Mouse (Mus musculus) limb, embryonic 12.5 days (tissue): Measurements from ENCODE around the gene Tsc22d1. TPM values are rescaled to one million over a fixed set of nuclear protein-coding genes. Genes with fewer than 3 reads are reported as not detected.

Experiments
- ATAC-seq: fragments of 200-750 bp; cut with Nextera tagmentation; 2 replicates; pipeline ENCODE4 v1.8.0; 2017; ENCODE audit warnings: low read depth, moderate TSS enrichment; ENCODE audit not compliant: insufficient number of reproducible peaks, insufficient read depth, low FRiP score, low TSS enrichment
- H3K27ac ChIP-seq: fragments of 300-500 bp; sonication (generic); 2 replicates; pipeline ENCODE4 v1.5.1; 2016; ENCODE audit warnings: mild to moderate bottlenecking, moderate library complexity
- H3K27me3 ChIP-seq: fragments of 300-500 bp; sonication (generic); 2 replicates; pipeline ENCODE4 v1.6.1; 2016; ENCODE audit warnings: mild to moderate bottlenecking, moderate library complexity
- H3K36me3 ChIP-seq: fragments of 300-500 bp; sonication (generic); 2 replicates; pipeline ENCODE4 v1.6.1; 2016; ENCODE audit warnings: mild to moderate bottlenecking, moderate library complexity
- H3K4me1 ChIP-seq: fragments of 300-500 bp; sonication (generic); replicated peaks from 2 replicates; pipeline ENCODE4 v1.6.1; 2016
- H3K4me2 ChIP-seq: fragments of 300-500 bp; sonication (generic); 2 replicates; pipeline ENCODE4 v1.6.1; 2016; ENCODE audit warnings: mild to moderate bottlenecking, moderate library complexity
- H3K4me3 ChIP-seq: fragments of 300-500 bp; sonication (generic); replicated peaks from 2 replicates; pipeline ENCODE4 v1.5.1; 2016; ENCODE audit warnings: mild to moderate bottlenecking
- H3K9ac ChIP-seq: fragments of 300-500 bp; sonication (generic); replicated peaks from 2 replicates; pipeline ENCODE4 v1.6.1; 2016; ENCODE audit warnings: mild to moderate bottlenecking, moderate library complexity
- H3K9me3 ChIP-seq: fragments of 300-500 bp; sonication (generic); 2 replicates; pipeline ENCODE4 v1.6.1; 2016; ENCODE audit warnings: mild to moderate bottlenecking, moderate library complexity
- WGBS: fragments of 180-500 bp; shearing (Covaris S2); methylation state at CpG from one replicate; pipeline ENCODE4 v1.1.7; 2016; 5-methylcytosine and 5-hydroxymethylcytosine counted together
- polyA plus RNA-seq: library from polyadenylated mRNA; unstranded; fragments of >200 nt; fragmentation: Nextera tagmentation; extraction: Ambion mirVana; gene quantifications from 2 replicates; pipeline ENCODE4 v1.2.1, GENCODE M21; 2016

Gene Tsc22d1
- polyA plus RNA-seq, 1 experiment from 2014 or later: 610 TPM

- no peak for ATAC-seq
- H3K9me3 ChIP-seq: no peaks in the 10 kb centered on the region
- 89% methylated on average over 1 of the region's 1 CpGs for WGBS
- peaks cover 51% of the 10 kb centered on the region for H3K4me1 ChIP-seq
- no peak overlapping the region for H3K9ac ChIP-seq
- no peak overlapping the region for H3K27ac ChIP-seq
- no peaks in the 10 kb centered on the region for H3K36me3 ChIP-seq
- no peak overlapping the region for H3K4me2 ChIP-seq
- H3K4me3 ChIP-seq: no peak overlapping the region
- H3K27me3 ChIP-seq: no peaks in the 10 kb centered on the region
These were observed 120.3 kb downstream of the Tsc22d1 start for GRCm38 (mm10) chr14:76535096-76535495.

DNA sequence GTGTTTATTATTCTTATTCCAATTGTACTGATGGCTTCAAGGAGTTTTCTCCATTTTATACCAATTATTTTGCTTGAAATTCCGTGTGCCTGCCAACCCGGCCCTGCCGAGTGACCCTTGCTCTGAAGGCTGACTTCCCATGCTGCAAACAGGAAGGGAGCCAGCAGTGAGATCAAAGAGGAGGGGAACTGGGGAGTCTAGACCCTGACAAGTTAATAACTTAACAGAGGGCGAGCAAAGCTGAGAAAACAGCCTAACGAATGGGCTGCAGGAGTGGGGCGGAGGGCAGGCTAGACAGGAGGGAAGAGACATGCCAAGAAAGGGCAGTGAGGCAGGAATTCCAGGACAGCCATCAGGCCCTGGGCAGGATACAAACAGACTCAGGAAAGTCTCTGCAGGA, 122.2 kb downstream of the Tsc22d1 start:
- Histone ChIP-seq H3K9me3 (no peaks in the 10 kb centered on the region), H3K27me3 (no peaks in the 10 kb centered on the region), H3K36me3 (no peaks in the 10 kb centered on the region), H3K4me2 (no peak overlapping the region), H3K4me1 (peaks cover 40% of the 10 kb centered on the region), H3K4me3 (no peak overlapping the region), H3K9ac (no peak overlapping the region), H3K27ac (peak overlapping the region; percentile 26; the same call in 1 of the 2 replicates)
- ATAC-seq: no peak
- 5% methylated on average over 6 of the region's 6 CpGs for WGBS

DNA sequence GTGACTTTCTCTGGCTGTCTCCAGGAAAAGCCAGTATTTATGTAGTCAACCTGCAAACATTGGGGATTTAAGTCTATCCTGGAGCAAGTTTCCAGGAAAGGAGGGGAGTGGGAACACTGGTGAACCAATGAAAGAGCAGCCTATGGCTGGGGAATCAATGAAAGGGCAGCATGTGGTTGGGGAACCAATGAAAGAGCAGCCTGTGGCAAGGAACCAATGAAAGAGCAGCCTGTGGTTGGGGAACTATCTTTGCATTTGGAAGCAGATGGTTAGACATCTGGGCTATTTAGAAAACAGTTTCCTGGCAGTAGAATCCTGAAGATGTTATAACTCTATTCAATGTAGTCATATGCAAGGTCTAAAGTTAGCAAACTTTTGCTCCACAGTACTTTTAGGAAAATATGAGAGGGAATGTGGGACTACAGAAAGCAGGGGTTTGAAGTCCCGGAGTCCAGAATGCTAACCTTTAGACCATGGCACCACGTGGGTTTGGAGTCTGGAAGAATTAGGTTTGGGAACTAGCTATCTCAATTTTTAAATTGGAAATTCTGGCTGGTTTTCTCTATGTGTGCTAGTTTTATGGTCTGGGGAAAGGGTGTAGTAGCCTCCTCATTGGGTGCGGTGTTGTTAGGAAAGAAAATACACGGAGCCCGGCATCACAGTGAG, 125.4 kb downstream of the Tsc22d1 start:
- no peaks in the 10 kb centered on the region for H3K36me3 ChIP-seq
- WGBS: 95% methylated on average over 5 of the region's 5 CpGs

DNA sequence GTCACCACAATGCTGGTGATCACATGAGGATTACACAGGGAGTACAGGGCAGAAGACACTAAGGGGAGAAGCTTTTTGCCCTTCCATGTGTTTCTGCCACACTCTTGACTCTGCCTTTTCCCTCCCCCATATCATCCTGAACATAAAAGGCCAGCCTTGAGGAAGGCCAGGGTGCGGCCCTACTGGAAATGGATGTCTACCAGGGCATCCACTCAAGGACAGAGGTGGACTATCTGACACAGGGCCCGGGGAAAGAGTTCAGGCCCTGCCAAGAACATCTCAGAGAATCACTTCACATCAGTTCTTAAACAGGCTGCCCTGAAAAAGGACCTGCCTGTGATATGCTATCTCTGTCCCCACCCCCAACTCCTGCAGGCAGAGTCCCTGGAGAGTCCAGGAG, 126.6 kb downstream of the Tsc22d1 start:
- Histone ChIP-seq H3K4me2 (no peak overlapping the region), H3K9ac (no peak overlapping the region), H3K4me3 (no peak overlapping the region), H3K27me3 (no peaks in the 10 kb centered on the region), H3K9me3 (no peaks in the 10 kb centered on the region), H3K4me1 (peaks cover 15% of the 10 kb centered on the region), H3K36me3 (no peaks in the 10 kb centered on the region), H3K27ac (no peak overlapping the region)
- ATAC-seq: no peak
- 83% methylated on average over 2 of the region's 2 CpGs for WGBS

More for the DNA sequence above, 125.4 kb downstream of the Tsc22d1 start:
- H3K4me3 ChIP-seq: no peak overlapping the region
- H3K27me3 ChIP-seq: no peaks in the 10 kb centered on the region
- no peak for ATAC-seq
- no peak overlapping the region for H3K4me2 ChIP-seq
- no peak overlapping the region for H3K9ac ChIP-seq
- peaks cover 15% of the 10 kb centered on the region for H3K4me1 ChIP-seq
- H3K27ac ChIP-seq: no peak overlapping the region
- no peaks in the 10 kb centered on the region for H3K9me3 ChIP-seq

DNA sequence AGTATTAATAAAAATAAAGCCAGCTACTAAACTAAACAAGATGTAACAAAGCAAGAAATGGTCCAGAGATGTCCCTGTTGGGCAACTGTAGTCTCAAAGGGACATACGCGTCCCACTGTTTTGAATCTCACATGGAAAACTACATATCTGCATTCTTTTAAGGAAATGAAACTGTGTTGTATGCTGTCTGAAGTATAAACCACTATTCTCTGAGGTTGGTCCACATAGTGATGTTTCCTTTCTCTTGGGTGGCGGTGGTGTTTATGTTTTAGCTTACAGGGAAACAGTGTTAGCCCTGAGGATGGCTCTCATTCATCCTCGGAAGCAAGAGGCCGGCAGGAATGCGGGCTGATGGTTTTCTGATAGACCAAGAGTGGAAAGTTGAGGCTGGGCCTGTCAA, 129.4 kb downstream of the Tsc22d1 start:
- H3K27me3 ChIP-seq: no peaks in the 10 kb centered on the region
- H3K9ac ChIP-seq: no peak overlapping the region
- H3K27ac ChIP-seq: no peak overlapping the region
- WGBS: 90% methylated on average over 6 of the region's 6 CpGs
- H3K4me2 ChIP-seq: no peak overlapping the region
- no peak overlapping the region for H3K4me3 ChIP-seq
- no peaks in the 10 kb centered on the region for H3K9me3 ChIP-seq
- H3K4me1 ChIP-seq: 0 out of 2 replicates have a peak, but pooled peaks cover 5% of the 10 kb centered on the region
- no peaks in the 10 kb centered on the region for H3K36me3 ChIP-seq
- ATAC-seq: no peak

- Histone ChIP-seq H3K27ac (peak overlapping the region; percentile 95), H3K36me3 (no peaks in the 10 kb centered on the region), H3K9me3 (no peaks in the 10 kb centered on the region), H3K9ac (peak overlapping the region; percentile 85), H3K4me2 (peak overlapping the region; percentile 91), H3K4me1 (peaks cover 44% of the 10 kb centered on the region), H3K4me3 (peak overlapping the region; percentile 65), H3K27me3 (peaks cover 5% of the 10 kb centered on the region)
- WGBS: 24% methylated on average over 18 of the region's 18 CpGs
- ATAC-seq: peak; percentile 50
These were observed 140.7 kb downstream of the Tsc22d1 start for GRCm38 (mm10) chr14:76555263-76556030.

GRCm38 (mm10) chr14:76556031-76556851, 141.5 kb downstream of the Tsc22d1 start:
- peak; percentile 63 for ATAC-seq
- Histone ChIP-seq H3K9ac (peak overlapping the region; percentile 85), H3K4me1 (peaks cover 47% of the 10 kb centered on the region), H3K9me3 (no peaks in the 10 kb centered on the region), H3K27ac (peak overlapping the region; percentile 95), H3K27me3 (peaks cover 5% of the 10 kb centered on the region), H3K4me2 (peak overlapping the region; percentile 91), H3K36me3 (no peaks in the 10 kb centered on the region), H3K4me3 (peak overlapping the region; percentile 65)
- WGBS: 1% methylated on average over 64 of the region's 67 CpGs

- Histone ChIP-seq H3K4me3 (peak within 1 kb of the TSS; percentile 65), H3K27me3 (peaks cover 5% of the 10 kb centered on the region), H3K27ac (peak within 1 kb of the TSS; percentile 95), H3K4me2 (peak within 1 kb of the TSS; percentile 91), H3K36me3 (no peaks in the 10 kb centered on the region), H3K4me1 (peaks cover 47% of the 10 kb centered on the region), H3K9me3 (no peaks in the 10 kb centered on the region), H3K9ac (peak within 1 kb of the TSS; percentile 85)
- 0 out of 2 replicates have a peak, but pooled peaks have one; percentile 8 for ATAC-seq
- WGBS: 11% methylated on average over 17 of the region's 17 CpGs
These were observed 142.1 kb downstream of the Tsc22d1 start, which contains the start of gene Serp2 for GRCm38 (mm10) chr14:76556852-76557208. TSS of gene Serp2 (minus strand) at chr14:76556889.

Other genes starting within 250 kb of the Tsc22d1 start
- gene Serp2, start 141.9 kb downstream of the Tsc22d1 start, polyA plus RNA-seq: 15.5 and 16.2 TPM in 2 replicates